Mouse (Mus musculus): Measurements from ENCODE around the gene Tns3. TPM values are rescaled to one million over a fixed set of nuclear protein-coding genes. Genes with fewer than 3 reads are reported as not detected.

Tns3 gene
- polyA plus RNA-seq, 1 experiment from 2014 or later: 6.8 TPM

DNA sequence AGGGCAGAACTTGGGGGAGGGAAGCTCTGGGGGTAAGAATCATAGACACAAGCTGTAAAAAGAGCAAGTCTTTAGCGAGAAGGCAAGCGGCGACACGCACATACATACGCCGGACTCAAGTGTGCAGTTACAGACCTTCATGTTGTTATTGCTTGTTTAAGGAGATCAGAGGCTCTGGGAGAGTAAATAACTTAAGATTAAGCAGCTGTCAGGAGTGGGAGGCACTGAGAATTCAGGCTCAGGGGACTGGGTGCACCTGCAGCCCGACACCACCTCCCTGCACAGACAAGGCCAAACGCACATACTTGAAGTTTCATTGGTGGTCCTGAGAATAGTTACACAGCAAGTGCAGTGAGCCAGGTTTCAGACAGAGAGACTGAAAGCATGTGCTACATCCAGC lies 169.3 kb downstream of the Tns3 start:
- WGBS: 89% methylated on average over 8 of the region's 8 CpGs
- no peak for ATAC-seq (ENCODE audit: low FRiP score)
- H3K27ac ChIP-seq: no peak overlapping the region

DNA sequence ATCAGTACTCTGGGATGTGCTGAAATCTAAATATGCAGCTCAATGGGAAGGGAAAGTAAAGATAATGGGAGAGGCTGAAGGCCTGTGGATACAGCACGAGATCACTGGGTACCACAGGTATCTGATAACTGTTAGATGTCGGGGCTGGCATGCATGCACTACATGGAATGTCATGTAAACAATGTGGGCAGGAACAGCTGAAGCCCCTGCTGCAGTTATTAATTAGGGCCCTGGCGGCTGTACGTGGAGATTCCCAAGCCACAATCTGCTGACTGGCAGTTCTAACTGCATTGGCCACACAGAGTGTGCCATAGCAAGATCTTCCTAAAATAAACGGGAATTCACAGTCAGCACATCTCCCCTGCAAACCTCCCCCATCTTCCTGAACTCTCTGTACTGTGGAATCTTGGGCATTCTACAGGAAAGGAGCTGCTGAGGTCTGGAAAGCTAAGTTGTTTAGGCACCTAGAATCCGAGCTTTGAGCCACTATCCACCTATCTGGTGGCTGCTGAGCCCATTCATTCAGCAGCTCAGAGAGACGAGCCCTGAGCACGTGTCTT lies 170.3 kb downstream of the Tns3 start:
- Histone ChIP-seq H3K36me3 (replicated peaks; ENCODE audit: control insufficient read depth, insufficient read depth) (no peaks in the 10 kb centered on the region), H3K4me2 (replicated peaks) (no peak overlapping the region), H3K9me3 (ENCODE audit: control insufficient read depth, low read length) (no peaks in the 10 kb centered on the region), H3K27ac (no peak overlapping the region), H3K9ac (no peak overlapping the region), H3K27me3 (ENCODE audit: control insufficient read depth, insufficient read depth, low read length) (no peaks in the 10 kb centered on the region), H3K4me1 (replicated peaks; ENCODE audit: control insufficient read depth, insufficient read depth, low read length) (0 out of 2 replicates have a peak, but pooled peaks cover 9% of the 10 kb centered on the region), H3K4me3 (replicated peaks; ENCODE audit: low read length) (no peak overlapping the region)
- ATAC-seq (ENCODE audit: low FRiP score): no peak
- 63% methylated on average over 8 of the region's 8 CpGs for WGBS
- no peak for DNase-seq (ENCODE audit: low spot score)

More for the DNA sequence above, 169.3 kb downstream of the Tns3 start:
- H3K4me2 ChIP-seq (replicated peaks): no peak overlapping the region
- H3K4me3 ChIP-seq (replicated peaks; ENCODE audit: low read length): no peak overlapping the region
- 0 out of 2 replicates have a peak, but pooled peaks cover 9% of the 10 kb centered on the region for H3K4me1 ChIP-seq (replicated peaks; ENCODE audit: control insufficient read depth, insufficient read depth, low read length)
- no peaks in the 10 kb centered on the region for H3K9me3 ChIP-seq (ENCODE audit: control insufficient read depth, low read length)
- DNase-seq (ENCODE audit: low spot score): no peak
- H3K9ac ChIP-seq: no peak overlapping the region
- no peaks in the 10 kb centered on the region for H3K36me3 ChIP-seq (replicated peaks; ENCODE audit: control insufficient read depth, insufficient read depth)
- H3K27me3 ChIP-seq (ENCODE audit: control insufficient read depth, insufficient read depth, low read length): no peaks in the 10 kb centered on the region

- WGBS: 88% methylated on average over 10 of the region's 10 CpGs
- Histone ChIP-seq H3K36me3 (replicated peaks; ENCODE audit: control insufficient read depth, insufficient read depth) (no peaks in the 10 kb centered on the region), H3K9me3 (ENCODE audit: control insufficient read depth, low read length) (no peaks in the 10 kb centered on the region), H3K4me3 (replicated peaks; ENCODE audit: low read length) (no peak overlapping the region), H3K27ac (no peak overlapping the region), H3K4me1 (replicated peaks; ENCODE audit: control insufficient read depth, insufficient read depth, low read length) (0 out of 2 replicates have a peak, but pooled peaks cover 9% of the 10 kb centered on the region), H3K4me2 (replicated peaks) (no peak overlapping the region), H3K27me3 (ENCODE audit: control insufficient read depth, insufficient read depth, low read length) (no peaks in the 10 kb centered on the region), H3K9ac (no peak overlapping the region)
- 0 out of 2 replicates have a peak, but pooled peaks have one; percentile 14 for ATAC-seq (ENCODE audit: low FRiP score)
- DNase-seq (ENCODE audit: low spot score): no peak
These were observed 172.0 kb downstream of the Tns3 start for GRCm38 (mm10) chr11:8492332-8492731.

DNA sequence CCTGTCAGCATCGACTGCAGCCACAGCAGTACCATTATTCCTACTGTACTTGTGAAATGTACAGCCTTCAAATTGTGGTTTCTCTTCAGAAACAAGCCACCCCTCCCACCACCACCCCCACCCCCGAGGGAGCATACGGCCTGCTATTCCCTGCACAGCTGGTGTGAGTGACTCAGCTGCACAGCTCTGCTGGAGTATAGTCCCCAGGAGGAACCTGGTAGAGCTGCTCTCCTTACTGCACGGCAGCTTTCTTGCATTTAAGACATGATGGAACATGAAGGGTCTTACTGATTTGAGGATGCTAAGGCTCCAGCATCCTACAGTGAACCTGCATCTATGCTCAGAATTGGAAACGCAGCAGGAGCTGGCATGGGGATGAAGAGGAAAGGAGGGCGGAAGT lies 176.1 kb downstream of the Tns3 start:
- Histone ChIP-seq H3K9me3 (ENCODE audit: control insufficient read depth, low read length) (no peaks in the 10 kb centered on the region), H3K4me3 (replicated peaks; ENCODE audit: low read length) (no peak overlapping the region), H3K4me1 (replicated peaks; ENCODE audit: control insufficient read depth, insufficient read depth, low read length) (no peaks in the 10 kb centered on the region), H3K27ac (no peak overlapping the region), H3K36me3 (replicated peaks; ENCODE audit: control insufficient read depth, insufficient read depth) (no peaks in the 10 kb centered on the region), H3K9ac (no peak overlapping the region), H3K4me2 (replicated peaks) (no peak overlapping the region), H3K27me3 (ENCODE audit: control insufficient read depth, insufficient read depth, low read length) (no peaks in the 10 kb centered on the region)
- WGBS: 76% methylated on average over 6 of the region's 6 CpGs
- ATAC-seq (ENCODE audit: low FRiP score) (no peak), DNase-seq (ENCODE audit: low spot score) (no peak)

DNA sequence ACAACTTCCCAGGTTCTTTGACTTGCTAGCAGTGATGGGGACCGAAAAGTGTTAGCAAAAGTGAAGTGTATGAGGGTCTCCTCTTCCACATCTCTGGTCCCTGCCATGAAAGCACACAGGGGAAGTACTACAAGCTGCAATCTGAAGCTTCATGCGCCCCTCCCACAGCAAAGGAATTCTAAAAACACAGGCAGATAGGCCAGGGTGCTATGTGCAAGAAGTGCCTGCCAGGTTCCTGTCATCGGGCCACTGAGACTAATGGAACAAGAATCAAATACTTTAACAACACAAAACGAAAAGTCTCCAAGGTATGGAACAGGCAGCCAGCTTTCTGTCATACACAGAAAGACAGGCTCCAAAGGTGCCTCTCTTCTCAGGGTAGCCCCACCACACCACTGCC lies 177.8 kb downstream of the Tns3 start:
- H3K4me3 ChIP-seq (replicated peaks; ENCODE audit: low read length): no peak overlapping the region
- DNase-seq (ENCODE audit: low spot score): no peak
- ATAC-seq (ENCODE audit: low FRiP score): no peak
- H3K36me3 ChIP-seq (replicated peaks; ENCODE audit: control insufficient read depth, insufficient read depth): no peaks in the 10 kb centered on the region
- H3K27ac ChIP-seq: no peak overlapping the region
- H3K27me3 ChIP-seq (ENCODE audit: control insufficient read depth, insufficient read depth, low read length): no peaks in the 10 kb centered on the region
- no peak overlapping the region for H3K4me2 ChIP-seq (replicated peaks)
- no peaks in the 10 kb centered on the region; the same call in 1 of the 2 replicates for H3K4me1 ChIP-seq (replicated peaks; ENCODE audit: control insufficient read depth, insufficient read depth, low read length)
- H3K9me3 ChIP-seq (ENCODE audit: control insufficient read depth, low read length): no peaks in the 10 kb centered on the region
- no peak overlapping the region for H3K9ac ChIP-seq
- 90% methylated on average over 4 of the region's 4 CpGs for WGBS

DNA sequence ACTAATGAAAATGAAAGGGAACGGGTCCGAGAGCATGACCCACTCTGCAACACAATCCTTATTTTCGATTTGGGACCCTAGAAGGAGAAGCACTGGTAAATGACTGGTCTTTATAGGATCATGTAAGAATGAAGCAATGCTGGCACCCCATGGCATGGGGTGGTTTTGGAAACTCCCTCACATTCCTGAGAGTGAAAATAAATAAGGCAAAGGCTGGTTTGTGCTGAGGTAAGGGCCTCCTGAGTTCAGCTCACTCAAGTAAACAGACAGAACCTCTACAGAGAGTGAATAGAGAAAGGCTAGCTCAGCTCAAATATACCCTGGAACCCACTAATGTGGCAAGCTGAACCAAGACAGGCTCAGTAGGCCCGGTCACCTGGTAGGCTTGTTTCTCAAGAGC lies 179.8 kb downstream of the Tns3 start:
- no peaks in the 10 kb centered on the region for H3K9me3 ChIP-seq (ENCODE audit: control insufficient read depth, low read length)
- H3K27ac ChIP-seq: no peak overlapping the region
- no peak overlapping the region for H3K4me2 ChIP-seq (replicated peaks)
- ATAC-seq (ENCODE audit: low FRiP score): no peak
- H3K4me3 ChIP-seq (replicated peaks; ENCODE audit: low read length): no peak overlapping the region
- no peak overlapping the region for H3K9ac ChIP-seq
- H3K4me1 ChIP-seq (replicated peaks; ENCODE audit: control insufficient read depth, insufficient read depth, low read length): no peaks in the 10 kb centered on the region; the same call in 1 of the 2 replicates
- H3K36me3 ChIP-seq (replicated peaks; ENCODE audit: control insufficient read depth, insufficient read depth): no peaks in the 10 kb centered on the region
- H3K27me3 ChIP-seq (ENCODE audit: control insufficient read depth, insufficient read depth, low read length): no peaks in the 10 kb centered on the region
- DNase-seq (ENCODE audit: low spot score): no peak
- WGBS: 91% methylated on average over 4 of the region's 4 CpGs

DNA sequence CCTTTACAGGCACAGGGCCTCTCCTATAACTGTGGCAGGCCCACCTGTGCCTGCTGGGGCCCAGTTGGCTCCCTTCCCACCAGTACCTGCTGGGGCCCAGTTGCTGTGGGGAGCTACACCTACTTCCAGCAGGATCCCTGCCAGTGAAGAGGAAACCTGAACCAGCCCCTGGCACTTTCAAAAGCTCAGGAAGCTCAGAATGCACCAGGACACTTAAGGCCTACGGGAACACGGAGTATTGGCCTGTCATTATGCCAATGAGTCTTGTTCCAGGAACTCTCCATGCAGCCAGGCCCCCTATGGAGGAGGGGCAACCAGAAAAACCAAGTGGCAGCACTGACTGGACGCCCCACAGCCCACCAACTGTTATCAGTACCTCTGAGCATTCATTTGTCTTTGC lies 181.6 kb downstream of the Tns3 start:
- WGBS: 70% methylated on average over 3 of the region's 3 CpGs
- no peak for ATAC-seq (ENCODE audit: low FRiP score)
- Histone ChIP-seq H3K27me3 (ENCODE audit: control insufficient read depth, insufficient read depth, low read length) (no peaks in the 10 kb centered on the region), H3K4me2 (replicated peaks) (no peak overlapping the region), H3K36me3 (replicated peaks; ENCODE audit: control insufficient read depth, insufficient read depth) (no peaks in the 10 kb centered on the region), H3K9me3 (ENCODE audit: control insufficient read depth, low read length) (no peaks in the 10 kb centered on the region), H3K4me3 (replicated peaks; ENCODE audit: low read length) (no peak overlapping the region), H3K9ac (no peak overlapping the region), H3K4me1 (replicated peaks; ENCODE audit: control insufficient read depth, insufficient read depth, low read length) (no peaks in the 10 kb centered on the region; the same call in 1 of the 2 replicates), H3K27ac (no peak overlapping the region)
- no peak for DNase-seq (ENCODE audit: low spot score)

DNA sequence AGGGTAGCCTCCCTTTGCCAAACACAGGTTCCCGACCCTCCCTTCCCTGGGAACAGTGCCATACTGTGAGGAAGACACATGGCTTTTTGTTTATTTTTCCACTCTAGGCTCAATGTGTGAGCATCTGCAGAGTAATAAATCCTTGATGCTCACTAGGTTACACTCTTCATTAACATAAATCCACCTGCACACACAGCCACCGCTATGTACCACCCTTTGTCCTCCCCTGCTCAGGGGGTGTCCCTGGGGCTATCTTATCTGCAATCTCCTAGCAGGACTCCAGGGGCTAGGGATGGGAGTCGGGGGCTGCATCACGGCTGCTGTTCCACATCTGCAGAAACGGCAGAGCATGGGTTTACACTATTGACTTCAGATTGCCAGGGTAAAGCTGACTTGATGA lies 182.4 kb downstream of the Tns3 start:
- H3K4me1 ChIP-seq (replicated peaks; ENCODE audit: control insufficient read depth, insufficient read depth, low read length): no peaks in the 10 kb centered on the region; the same call in 1 of the 2 replicates
- H3K4me3 ChIP-seq (replicated peaks; ENCODE audit: low read length): no peak overlapping the region
- no peak overlapping the region for H3K9ac ChIP-seq
- no peak for DNase-seq (ENCODE audit: low spot score)
- no peaks in the 10 kb centered on the region for H3K27me3 ChIP-seq (ENCODE audit: control insufficient read depth, insufficient read depth, low read length)
- H3K4me2 ChIP-seq (replicated peaks): no peak overlapping the region
- no peaks in the 10 kb centered on the region for H3K36me3 ChIP-seq (replicated peaks; ENCODE audit: control insufficient read depth, insufficient read depth)
- 46% methylated on average over 5 of the region's 5 CpGs for WGBS
- no peak overlapping the region for H3K27ac ChIP-seq
- H3K9me3 ChIP-seq (ENCODE audit: control insufficient read depth, low read length): no peaks in the 10 kb centered on the region
- peak; percentile 46; the same call in 1 of the 2 replicates for ATAC-seq (ENCODE audit: low FRiP score)

DNA sequence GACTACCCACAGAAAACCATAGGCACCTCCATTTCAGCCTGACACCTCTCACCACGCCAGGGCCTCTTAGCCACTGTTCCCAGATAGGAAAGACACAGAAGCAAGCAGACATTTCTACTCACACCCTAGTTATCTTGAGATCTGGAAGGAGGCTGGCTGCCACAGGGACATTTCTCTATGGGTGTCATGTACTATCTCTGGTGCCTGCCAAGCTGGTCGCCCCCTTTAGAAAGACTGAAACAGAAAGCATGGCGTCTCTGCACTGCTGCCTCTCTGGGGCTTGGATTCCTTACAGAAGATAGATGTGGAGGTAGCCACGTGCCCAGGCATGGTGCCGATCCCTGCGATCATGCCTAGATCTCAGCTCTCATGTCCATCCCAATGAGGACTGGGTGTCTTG lies 182.8 kb downstream of the Tns3 start:
- Histone ChIP-seq H3K27me3 (ENCODE audit: control insufficient read depth, insufficient read depth, low read length) (no peaks in the 10 kb centered on the region), H3K9ac (no peak overlapping the region), H3K4me3 (replicated peaks; ENCODE audit: low read length) (no peak overlapping the region), H3K9me3 (ENCODE audit: control insufficient read depth, low read length) (no peaks in the 10 kb centered on the region), H3K4me1 (replicated peaks; ENCODE audit: control insufficient read depth, insufficient read depth, low read length) (no peaks in the 10 kb centered on the region; the same call in 1 of the 2 replicates), H3K4me2 (replicated peaks) (no peak overlapping the region), H3K36me3 (replicated peaks; ENCODE audit: control insufficient read depth, insufficient read depth) (no peaks in the 10 kb centered on the region), H3K27ac (no peak overlapping the region)
- 90% methylated on average over 6 of the region's 6 CpGs for WGBS
- DNase-seq (ENCODE audit: low spot score): no peak
- ATAC-seq (ENCODE audit: low FRiP score): no peak

- no peaks in the 10 kb centered on the region; the same call in 1 of the 2 replicates for H3K4me1 ChIP-seq (replicated peaks; ENCODE audit: control insufficient read depth, insufficient read depth, low read length)
- H3K36me3 ChIP-seq (replicated peaks; ENCODE audit: control insufficient read depth, insufficient read depth): no peaks in the 10 kb centered on the region
- ATAC-seq (ENCODE audit: low FRiP score) (no peak), DNase-seq (ENCODE audit: low spot score) (no peak)
- 90% methylated on average over 2 of the region's 2 CpGs for WGBS
- no peak overlapping the region for H3K4me3 ChIP-seq (replicated peaks; ENCODE audit: low read length)
- H3K4me2 ChIP-seq (replicated peaks): no peak overlapping the region
- no peak overlapping the region for H3K9ac ChIP-seq
- no peaks in the 10 kb centered on the region for H3K9me3 ChIP-seq (ENCODE audit: control insufficient read depth, low read length)
- H3K27ac ChIP-seq: no peak overlapping the region
- H3K27me3 ChIP-seq (ENCODE audit: control insufficient read depth, insufficient read depth, low read length): no peaks in the 10 kb centered on the region
These were observed 184.5 kb downstream of the Tns3 start for GRCm38 (mm10) chr11:8479858-8480257.

Data from hindbrain, embryonic 14.5 days (tissue).